Mouse (Mus musculus) mature B cell (primary cell): Measurements from ENCODE around the gene Gm9602.
"Not testable (repeated sequence)": the region's sequence is repeated elsewhere in the genome, so short reads cannot be mapped to it uniquely, and the experiment has no call there.

ENCODE experiments used
- in situ Hi-C: fragments of 300-500 bp; cut with MboI; formaldehyde crosslinking; loops from 2 replicates; pipeline ENCODE4 v1.14.3; 2019

Gene Gm9602

DNA sequence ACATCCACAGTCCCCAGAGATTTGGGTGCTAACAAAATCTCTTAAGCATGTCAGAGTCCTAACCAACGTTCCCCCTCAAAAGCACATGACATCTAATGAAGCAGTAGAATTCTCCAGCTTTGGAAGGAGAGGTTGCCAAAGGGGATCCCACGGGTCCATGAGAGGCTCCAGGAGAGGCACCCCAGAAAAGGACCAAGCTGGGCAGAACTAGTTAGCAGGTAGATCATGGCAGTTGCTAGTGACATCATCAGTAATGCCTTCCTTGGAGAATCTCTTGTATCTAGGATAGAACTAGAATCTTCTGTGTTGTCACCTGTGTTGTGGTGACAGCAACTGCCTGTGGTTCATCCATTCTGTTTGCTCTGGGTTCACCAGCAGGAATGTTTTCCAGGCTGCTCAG lies at the start of gene Gm9602:
Gene Gm9602 (plus strand): TSS at position 301 of the 400 bp plus-strand sequence.
- in situ Hi-C loops = not testable (repeated sequence)

DNA sequence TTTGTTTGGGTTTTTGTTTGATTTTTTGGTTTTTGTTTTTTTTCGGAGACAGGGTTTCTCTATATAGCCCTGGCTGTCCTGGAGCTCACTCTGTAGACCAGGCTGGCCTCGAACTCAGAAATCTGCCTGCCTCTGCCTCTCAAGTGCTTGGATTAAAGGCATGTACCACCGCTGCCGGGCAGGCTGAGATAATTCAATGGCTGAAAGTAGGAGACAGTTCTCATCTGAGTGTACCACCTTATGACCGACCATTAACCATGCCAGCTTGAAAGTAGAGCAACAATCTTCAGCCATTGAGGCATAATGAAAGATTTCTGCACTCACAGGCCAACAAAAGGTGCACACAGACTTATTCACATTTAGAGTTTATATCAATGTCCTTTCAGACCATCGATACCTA lies 30.3 kb downstream of the Gm9602 start:
- in situ Hi-C loops = not testable (repeated sequence)

DNA sequence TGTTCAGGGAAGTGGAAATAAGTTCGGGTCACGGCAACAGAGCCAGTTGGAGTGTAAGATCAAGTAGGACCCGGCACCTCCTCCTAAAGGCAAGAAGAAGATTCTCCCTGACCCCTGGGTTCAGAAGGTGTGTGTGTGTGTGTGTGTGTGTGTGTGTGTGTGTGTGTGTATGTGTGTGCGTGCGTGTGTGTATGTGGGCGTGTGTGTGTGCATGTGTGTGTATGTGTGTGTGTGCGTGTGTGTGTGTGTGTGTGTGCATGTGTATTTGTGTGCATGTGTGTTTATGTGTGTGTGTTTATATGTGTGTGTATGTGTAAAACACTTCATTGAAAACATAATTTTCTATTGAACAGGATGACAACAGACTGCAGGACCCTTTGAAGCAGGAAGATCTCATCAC lies 45.8 kb downstream of the Gm9602 start:
- in situ Hi-C loops = not testable (repeated sequence)
